Mouse (Mus musculus): ENCODE results near the gene Chdh.

Gene Chdh

GRCm38 (mm10) chr14:30011886-30012560, 3.2 kb downstream of the Chdh start:
- DNase-seq (ENCODE audit: low spot score in 2 of 2): no peak

- peak in 1 of 2 experiments; percentile 41 for DNase-seq (ENCODE audit: low spot score in 2 of 2)
These were observed 5.7 kb downstream of the Chdh start for GRCm38 (mm10) chr14:30014487-30014886.

- DNase-seq (ENCODE audit: low spot score in 2 of 2): no peak
These were observed 6.2 kb downstream of the Chdh start for GRCm38 (mm10) chr14:30015008-30015407.

GRCm38 (mm10) chr14:30016666-30017065, 7.8 kb downstream of the Chdh start:
- DNase-seq (ENCODE audit: low spot score in 2 of 2): no peak

GRCm38 (mm10) chr14:30017794-30018462, 9.1 kb downstream of the Chdh start:
- no peak for DNase-seq (ENCODE audit: low spot score in 2 of 2)

GRCm38 (mm10) chr14:30018463-30018801, 9.6 kb downstream of the Chdh start:
- DNase-seq (ENCODE audit: low spot score in 2 of 2): no peak

GRCm38 (mm10) chr14:30018846-30019245, 10.0 kb downstream of the Chdh start:
- DNase-seq (ENCODE audit: low spot score in 2 of 2): no peak

- DNase-seq (ENCODE audit: low spot score in 2 of 2): no peak
These were observed 10.6 kb downstream of the Chdh start for GRCm38 (mm10) chr14:30019375-30019774.

GRCm38 (mm10) chr14:30019792-30020575, 11.2 kb downstream of the Chdh start:
- DNase-seq (ENCODE audit: low spot score in 2 of 2): no peak

- peak; percentile 35 for DNase-seq (ENCODE audit: low spot score in 2 of 2)
These were observed 13.6 kb downstream of the Chdh start for GRCm38 (mm10) chr14:30022471-30022870.

- DNase-seq (ENCODE audit: low spot score in 2 of 2): peak in 1 of 2 experiments; percentile 29
These were observed 15.6 kb downstream of the Chdh start for GRCm38 (mm10) chr14:30024387-30024786.

- peak; percentile 61 to 86 for DNase-seq (ENCODE audit: low spot score in 2 of 2)
These were observed 18.6 kb downstream of the Chdh start for GRCm38 (mm10) chr14:30027378-30027777.

- DNase-seq (ENCODE audit: low spot score in 2 of 2): no peak
These were observed 24.6 kb downstream of the Chdh start for GRCm38 (mm10) chr14:30033405-30033804.

GRCm38 (mm10) chr14:30038431-30038830, 29.6 kb downstream of the Chdh start:
- DNase-seq (ENCODE audit: low spot score in 2 of 2): no peak

GRCm38 (mm10) chr14:30039413-30039812, 30.6 kb downstream of the Chdh start:
- no peak for DNase-seq (ENCODE audit: low spot score in 2 of 2)

- DNase-seq (ENCODE audit: low spot score in 2 of 2): no peak
These were observed 33.0 kb downstream of the Chdh start for GRCm38 (mm10) chr14:30041836-30042235.

GRCm38 (mm10) chr14:30043356-30043940, 34.6 kb downstream of the Chdh start:
- no peak for DNase-seq (ENCODE audit: low spot score in 2 of 2)

- no peak for DNase-seq (ENCODE audit: low spot score in 2 of 2)
These were observed 36.4 kb downstream of the Chdh start for GRCm38 (mm10) chr14:30045239-30045638.

- DNase-seq (ENCODE audit: low spot score in 2 of 2): no peak
These were observed 36.9 kb downstream of the Chdh start for GRCm38 (mm10) chr14:30045704-30046220.

- DNase-seq (ENCODE audit: low spot score in 2 of 2): no peak
These were observed 38.2 kb downstream of the Chdh start for GRCm38 (mm10) chr14:30046976-30047375.

GRCm38 (mm10) chr14:30048049-30048448, 39.2 kb downstream of the Chdh start:
- DNase-seq (ENCODE audit: low spot score in 2 of 2): peak in 1 of 2 experiments; percentile 27

- no peak for DNase-seq (ENCODE audit: low spot score in 2 of 2)
These were observed 41.5 kb downstream of the Chdh start for GRCm38 (mm10) chr14:30050280-30050679.

Measured in thymus, postnatal 10 days (tissue).